ENCODE assay signal across 16 mouse cellular contexts in the genomic region with DNA sequence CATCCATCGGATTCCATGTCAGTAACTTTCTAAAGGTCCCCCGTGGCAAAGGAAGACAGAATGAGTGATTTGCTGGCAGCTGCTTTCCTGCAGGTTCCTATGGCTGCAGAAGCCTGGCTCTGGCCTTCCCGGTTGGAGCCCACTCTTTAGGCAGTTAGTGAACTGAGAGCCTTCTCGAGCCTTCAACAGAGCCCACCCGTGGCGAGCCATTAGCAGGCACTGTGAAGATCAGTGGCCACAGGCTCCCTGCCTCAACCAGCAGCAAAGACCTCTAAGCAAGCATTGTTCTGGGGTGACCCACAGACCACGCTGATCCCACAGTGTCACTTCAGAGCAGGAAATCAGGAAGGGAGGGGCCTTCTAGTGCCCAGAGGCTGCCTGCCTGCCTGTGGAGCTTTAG. TPM values are rescaled to one million over a fixed set of nuclear protein-coding genes. Genes with fewer than 3 reads are reported as not detected.
DNase-seq lines count a peak whose midpoint lies in the region; ATAC-seq and TF ChIP-seq lines count a peak whose summit lies in the region.
"Had no signal": no experiment of that assay in that cellular context is flagged by ENCODE, and none has a peak within 500 bp of the region (broad histone marks: within the 10 kb centered on the region; RNA-seq: fewer than 3 reads in every experiment).

No protein-coding gene starts in this region.

- H3K4me1 ChIP-seq in forebrain, embryonic 10.5 days, result peaks cover 56% of the 10 kb centered on the region
- peaks cover 3% of the 10 kb centered on the region; the same call in 1 of the 2 replicates for H3K4me1 ChIP-seq in forebrain, embryonic 16.5 days (replicated peaks; ENCODE audit: control insufficient read depth, insufficient read depth, low read length)
- H3K4me1 ChIP-seq in hindbrain, embryonic 13.5 days (replicated peaks), result peaks cover 41% of the 10 kb centered on the region
- H3K4me1 ChIP-seq in midbrain, embryonic 13.5 days (replicated peaks), result peaks cover 27% of the 10 kb centered on the region

- no peaks in the 10 kb centered on the region for H3K9me3 ChIP-seq in forebrain, embryonic 10.5 days
- H3K9me3 ChIP-seq in forebrain, embryonic 16.5 days (ENCODE audit: control insufficient read depth, low read length), result no peaks in the 10 kb centered on the region
- no peaks in the 10 kb centered on the region for H3K9me3 ChIP-seq in hindbrain, embryonic 13.5 days
- no peaks in the 10 kb centered on the region for H3K9me3 ChIP-seq in midbrain, embryonic 13.5 days

- no peak overlapping the region for H3K4me3 ChIP-seq in forebrain, embryonic 10.5 days
- H3K4me3 ChIP-seq in forebrain, embryonic 16.5 days (replicated peaks; ENCODE audit: low read length), result no peak overlapping the region
- H3K4me3 ChIP-seq in hindbrain, embryonic 13.5 days, result no peak overlapping the region
- H3K4me3 ChIP-seq in midbrain, embryonic 13.5 days (replicated peaks), result no peak overlapping the region
- H3K4me3 ChIP-seq: erythroblast, embryonic 14.5 days; heart, adult 2 months had no signal

- no peaks in the 10 kb centered on the region for H3K36me3 ChIP-seq in forebrain, embryonic 10.5 days (replicated peaks)
- H3K36me3 ChIP-seq in forebrain, embryonic 16.5 days (ENCODE audit: control insufficient read depth, insufficient read depth), result no peaks in the 10 kb centered on the region
- no peaks in the 10 kb centered on the region for H3K36me3 ChIP-seq in hindbrain, embryonic 13.5 days
- H3K36me3 ChIP-seq in midbrain, embryonic 13.5 days, result no peaks in the 10 kb centered on the region

- no peak for ATAC-seq in forebrain, embryonic 16.5 days
- ATAC-seq in hindbrain, embryonic 13.5 days (ENCODE audit: low FRiP score), result no peak
- ATAC-seq in midbrain, embryonic 13.5 days, result peak; percentile 69; the same call in 1 of the 2 replicates

- H3K27ac ChIP-seq in forebrain, embryonic 10.5 days, result peak overlapping the region; percentile 75
- no peak overlapping the region for H3K27ac ChIP-seq in forebrain, embryonic 16.5 days (ENCODE audit: low read length)
- H3K27ac ChIP-seq in hindbrain, embryonic 13.5 days, result peak overlapping the region; percentile 50; the same call in 1 of the 2 replicates
- H3K27ac ChIP-seq in midbrain, embryonic 13.5 days, result peak overlapping the region; percentile 11; the same call in 1 of the 2 replicates
- H3K27ac ChIP-seq: heart, adult 2 months had no signal

- H3K27me3 ChIP-seq in forebrain, embryonic 10.5 days (ENCODE audit: poor library complexity, severe bottlenecking), result peaks cover 83% of the 10 kb centered on the region
- no peaks in the 10 kb centered on the region for H3K27me3 ChIP-seq in forebrain, embryonic 16.5 days (replicated peaks; ENCODE audit: control insufficient read depth, insufficient read depth, low read length)
- peaks cover 70% of the 10 kb centered on the region for H3K27me3 ChIP-seq in hindbrain, embryonic 13.5 days
- peaks cover 65% of the 10 kb centered on the region for H3K27me3 ChIP-seq in midbrain, embryonic 13.5 days

- H3K9ac ChIP-seq in forebrain, embryonic 16.5 days (replicated peaks; ENCODE audit: low read depth, low read length), result no peak overlapping the region
- 0 out of 2 replicates have a peak overlapping the region, but pooled peaks have one; percentile 1 for H3K9ac ChIP-seq in hindbrain, embryonic 13.5 days
- no peak overlapping the region; the same call in 1 of the 2 replicates for H3K9ac ChIP-seq in midbrain, embryonic 13.5 days (replicated peaks)

- peak; percentile 68 for DNase-seq in forebrain, embryonic 10.5 days (ENCODE audit: extremely low spot score, low spot score)
- DNase-seq in brain, embryonic 14.5 days (ENCODE audit: low read depth), result peak; percentile 71
- DNase-seq in gastrocnemius, adult 18-20 months (ENCODE audit: low spot score), result no peak
- DNase-seq in layer of hippocampus, adult 18-20 months (ENCODE audit: low spot score in 2 of 2), result no peak
- no peak for DNase-seq in layer of hippocampus, adult 9-10 months (ENCODE audit: low spot score)
- DNase-seq: adrenal gland, adult 8-10 months; cerebellum, adult 18-20 months; heart, adult 2 months; layer of hippocampus, adult 9-11 months; lung, postnatal 36 days; spleen, adult 18-20 months; thymus, postnatal 36 days had no signal

- H3K4me2 ChIP-seq in forebrain, embryonic 16.5 days (ENCODE audit: low read length), result no peak overlapping the region
- no peak overlapping the region for H3K4me2 ChIP-seq in hindbrain, embryonic 13.5 days
- H3K4me2 ChIP-seq in midbrain, embryonic 13.5 days (replicated peaks), result no peak overlapping the region

- no peak for TF ChIP-seq POLR2A in brain, embryonic 14.5 days (IDR thresholded peaks at IDR 0.05; ENCODE audit: borderline replicate concordance, extremely low read depth, insufficient read depth, insufficient read length, poor library complexity, severe bottlenecking)

- TF ChIP-seq CTCF in brain, embryonic 14.5 days (IDR thresholded peaks at IDR 0.05; ENCODE audit: borderline replicate concordance, extremely low read depth, insufficient read depth, insufficient read length), result no peak

- WGBS in forebrain, embryonic 10.5 days, result 22% methylated on average over 7 of the region's 7 CpGs
- 14% methylated on average over 7 of the region's 7 CpGs for WGBS in forebrain, embryonic 16.5 days
- WGBS in hindbrain, embryonic 13.5 days, result 12% methylated on average over 7 of the region's 7 CpGs
- WGBS in midbrain, embryonic 13.5 days, result 15% methylated on average over 7 of the region's 7 CpGs

RNA-seq across cellular contexts. Expression of a gene that starts 13.4 kb away (rescaled TPM):
- 71.1 and 73.6 TPM in 2 replicates for polyA plus RNA-seq in forebrain, embryonic 10.5 days (2016; fragmentation: Nextera tagmentation; extraction: Ambion mirVana)
- 28.7 and 37.6 TPM in 2 replicates for polyA plus RNA-seq in forebrain, embryonic 16.5 days (2015; fragmentation: Nextera tagmentation; extraction: Ambion mirVana)
- polyA plus RNA-seq in brain, embryonic 14.5 days (2012; rRNA removed), result 99.2 and 170 TPM in 2 replicates
- 88.6 and 113 TPM in 2 replicates for polyA plus RNA-seq in hindbrain, embryonic 13.5 days (2015; fragmentation: Nextera tagmentation; extraction: Ambion mirVana)
- polyA plus RNA-seq in midbrain, embryonic 13.5 days (2015; fragmentation: Nextera tagmentation; extraction: Ambion mirVana), result 60.7 and 73.4 TPM in 2 replicates
- 10 to 100 TPM in 1 of 2 experiments, 1 to 10 TPM in 1; 8.7 to 12.3 TPM for total RNA-seq in gastrocnemius, adult 18-20 months (2021)
- total RNA-seq in layer of hippocampus, adult 18-20 months (2021), result 100 to 1,000 TPM in 1 of 2 experiments, 10 to 100 TPM in 1; 98.6 to 111 TPM

Comparison
In these comparisons a context has a peak if more than half of its experiments do, and no peak if none do; other contexts are left out.
1. DNase-seq: peak in forebrain, embryonic 10.5 days (single experiment) and brain, embryonic 14.5 days (single experiment); none in gastrocnemius, adult 18-20 months (single experiment), layer of hippocampus, adult 18-20 months (0 of 2) and layer of hippocampus, adult 9-10 months (single experiment).